Mouse (Mus musculus) liver, postnatal 0 days (tissue): Measurements from ENCODE around the gene Sfrp2. TPM values are rescaled to one million over a fixed set of nuclear protein-coding genes. Genes with fewer than 3 reads are reported as not detected.
A peak's percentile ranks its signal among the peaks of the same experiment; 100 is the strongest.

Experiments
- ATAC-seq: fragments of 200-750 bp; cut with Nextera tagmentation; 2 replicates; pipeline ENCODE4 v1.8.0; 2017; ENCODE audit warnings: mild to moderate bottlenecking, moderate library complexity
- DNase-seq: peaks from one replicate; pipeline ENCODE4 v3.0.0-alpha.2; 2016
- H3K27ac ChIP-seq: fragments of 300-500 bp; sonication (generic); 2 replicates; pipeline ENCODE4 v1.5.1; 2014; ENCODE audit warnings: antibody characterized with exemption, moderate library complexity, mild to moderate bottlenecking, low read depth
- H3K27me3 ChIP-seq: fragments of 300-500 bp; sonication (generic); 2 replicates; pipeline ENCODE4 v1.6.1; 2014; ENCODE audit warnings: low read length, control low read depth, mixed read lengths; ENCODE audit not compliant: insufficient read depth
- H3K36me3 ChIP-seq: fragments of 300-500 bp; sonication (generic); replicated peaks from 2 replicates; pipeline ENCODE4 v1.6.1; 2014; ENCODE audit warnings: mild to moderate bottlenecking, control low read depth, low read length, moderate library complexity, mixed read lengths; ENCODE audit not compliant: insufficient read depth
- H3K4me1 ChIP-seq: fragments of 300-500 bp; sonication (generic); 2 replicates; pipeline ENCODE4 v1.6.1; 2014; ENCODE audit warnings: antibody characterized with exemption, mild to moderate bottlenecking, control low read depth; ENCODE audit not compliant: insufficient read depth
- H3K4me2 ChIP-seq: fragments of 300-500 bp; sonication (generic); 2 replicates; pipeline ENCODE4 v1.6.1; 2014; ENCODE audit warnings: low read depth, mild to moderate bottlenecking, low read length, moderate library complexity, mixed read lengths
- H3K4me3 ChIP-seq: fragments of 300-500 bp; sonication (generic); 2 replicates; pipeline ENCODE4 v1.5.1; 2014; ENCODE audit warnings: low read depth, low read length
- H3K9ac ChIP-seq: fragments of 300-500 bp; sonication (generic); replicated peaks from 2 replicates; pipeline ENCODE4 v1.6.1; 2014; ENCODE audit warnings: mild to moderate bottlenecking, moderate library complexity
- H3K9me3 ChIP-seq: fragments of 300-500 bp; sonication (generic); 2 replicates; pipeline ENCODE4 v1.6.1; 2016; ENCODE audit warnings: mild to moderate bottlenecking, control low read depth, low read length, mixed read lengths
- CTCF ChIP-seq: sonication (generic); IDR thresholded peaks from 2 replicates; pipeline ENCODE4 v1.5.1; 2016; ENCODE audit warnings: antibody characterized with exemption, low read depth
- EP300 ChIP-seq: IDR thresholded peaks from 2 replicates; pipeline ENCODE4 v1.6.1; 2016; ENCODE audit warnings: antibody characterized with exemption, low read depth, mild to moderate bottlenecking
- WGBS: fragments of 180-500 bp; shearing (Covaris S2); extraction: QIAGEN DNeasy Blood & Tissue Kit; methylation state at CpG from one replicate; pipeline ENCODE4 v1.1.7; 2014; ENCODE audit not compliant: insufficient replicate concordance; 5-methylcytosine and 5-hydroxymethylcytosine counted together
- polyA plus RNA-seq: library from polyadenylated mRNA; unstranded; fragments of >200 nt; fragmentation: Nextera tagmentation; extraction: Ambion mirVana; gene quantifications from 2 replicates; pipeline ENCODE4 v1.2.1, GENCODE M21; 2015

Sfrp2 gene
- polyA plus RNA-seq, 1 experiment from 2014 or later = 1.0 TPM

DNA sequence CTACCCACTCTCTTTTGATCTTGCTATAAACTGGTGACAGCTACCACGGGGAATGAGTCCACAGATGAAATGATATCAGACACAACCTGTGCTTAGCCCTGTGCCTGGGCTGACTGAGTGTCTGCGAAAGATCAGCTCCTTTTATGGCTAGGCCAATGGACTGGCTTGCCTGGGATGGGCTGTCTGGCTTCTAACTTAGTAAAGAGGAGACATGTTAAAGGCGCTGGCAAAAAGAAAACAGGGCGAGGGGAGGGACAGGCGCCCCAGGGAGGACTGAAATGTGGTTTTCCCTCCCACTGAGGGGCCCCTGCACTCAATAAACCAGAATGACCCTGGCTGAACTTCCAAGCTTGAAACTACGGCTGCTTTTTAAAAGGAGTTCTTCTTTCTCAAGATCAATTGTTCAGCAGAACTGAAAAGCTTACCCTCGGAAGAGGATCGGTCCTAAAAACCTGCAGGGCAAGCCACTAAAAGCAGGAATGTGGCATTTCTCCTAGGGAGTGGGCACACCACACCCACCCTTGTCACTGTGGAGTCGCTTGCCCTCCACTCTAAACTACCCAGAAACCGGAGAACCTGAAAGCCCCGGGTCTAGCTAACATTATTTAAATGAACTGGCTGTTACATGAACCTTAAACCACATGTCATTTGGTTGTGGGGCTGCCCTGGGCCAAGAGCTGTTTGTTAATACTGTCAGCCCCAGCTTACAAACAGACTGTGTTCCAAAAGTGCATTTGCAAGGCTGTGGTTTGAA, 17.8 kb downstream of the Sfrp2 start:
- no peak overlapping the region for H3K9ac ChIP-seq
- no peak for ATAC-seq
- DNase-seq = no peak
- H3K4me3 ChIP-seq = no peak overlapping the region
- H3K27ac ChIP-seq = no peak overlapping the region
- no peak overlapping the region for H3K4me2 ChIP-seq
- TF ChIP-seq EP300 (no peak), CTCF (no peak)
- H3K9me3 ChIP-seq = no peaks in the 10 kb centered on the region
- H3K27me3 ChIP-seq = peaks cover 7% of the 10 kb centered on the region
- no peaks in the 10 kb centered on the region for H3K4me1 ChIP-seq
- WGBS = 37% methylated on average over 11 of the region's 11 CpGs
- no peaks in the 10 kb centered on the region for H3K36me3 ChIP-seq

DNA sequence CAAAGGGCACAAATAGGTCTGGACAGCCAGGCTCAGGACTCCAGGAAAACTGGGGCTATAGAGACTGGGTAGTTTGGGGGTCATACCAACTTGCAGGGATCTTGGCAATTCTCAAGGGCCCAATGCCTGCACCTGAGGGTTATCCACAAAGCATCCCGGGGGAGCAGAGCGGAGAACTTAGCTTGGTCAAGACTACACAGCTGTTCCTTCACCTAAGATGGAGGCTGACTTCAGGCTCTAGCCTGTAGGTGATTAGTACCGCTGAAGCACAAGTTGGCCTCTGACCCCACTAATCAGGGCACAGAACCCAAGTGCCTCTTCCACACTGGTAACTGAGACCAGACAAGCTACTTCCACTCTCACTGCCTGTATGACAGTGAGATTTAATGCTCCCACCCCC, 18.6 kb downstream of the Sfrp2 start:
- 79% methylated on average over 3 of the region's 3 CpGs for WGBS
- Histone ChIP-seq H3K9ac (no peak overlapping the region), H3K27ac (no peak overlapping the region), H3K4me1 (peaks cover 4% of the 10 kb centered on the region; the same call in 1 of the 2 replicates), H3K36me3 (no peaks in the 10 kb centered on the region), H3K9me3 (no peaks in the 10 kb centered on the region), H3K4me2 (no peak overlapping the region), H3K4me3 (no peak overlapping the region), H3K27me3 (peaks cover 15% of the 10 kb centered on the region)
- DNase-seq (no peak), ATAC-seq (no peak)
- no peak for TF ChIP-seq CTCF
- TF ChIP-seq EP300 = no peak

DNA sequence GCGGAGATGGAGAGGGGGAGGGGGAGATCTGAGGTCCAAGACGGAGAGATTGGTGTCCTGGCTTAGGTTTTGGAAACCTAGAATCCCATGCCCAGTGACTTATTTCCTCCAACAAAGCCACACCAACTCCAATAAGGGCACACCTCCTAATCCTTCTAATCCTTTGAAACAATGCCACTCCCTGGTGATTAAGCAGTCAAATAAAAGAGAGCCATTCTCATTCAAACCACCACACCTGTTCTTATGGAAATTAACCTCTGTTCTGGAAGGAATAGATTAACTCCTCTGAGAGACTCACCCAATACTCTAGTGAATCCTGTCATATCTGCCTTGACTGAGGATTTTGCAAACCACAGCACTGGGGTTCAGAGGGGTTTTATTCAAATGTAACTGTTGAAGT, 21.0 kb downstream of the Sfrp2 start:
- no peak for TF ChIP-seq EP300
- no peak for TF ChIP-seq CTCF
- DNase-seq = no peak
- Histone ChIP-seq H3K9ac (no peak overlapping the region), H3K36me3 (no peaks in the 10 kb centered on the region), H3K27ac (no peak overlapping the region), H3K4me2 (no peak overlapping the region), H3K9me3 (no peaks in the 10 kb centered on the region), H3K27me3 (peaks cover 21% of the 10 kb centered on the region), H3K4me1 (peaks cover 5% of the 10 kb centered on the region; the same call in 1 of the 2 replicates), H3K4me3 (no peak overlapping the region)
- WGBS = 72% methylated on average over 2 of the region's 2 CpGs
- no peak for ATAC-seq

DNA sequence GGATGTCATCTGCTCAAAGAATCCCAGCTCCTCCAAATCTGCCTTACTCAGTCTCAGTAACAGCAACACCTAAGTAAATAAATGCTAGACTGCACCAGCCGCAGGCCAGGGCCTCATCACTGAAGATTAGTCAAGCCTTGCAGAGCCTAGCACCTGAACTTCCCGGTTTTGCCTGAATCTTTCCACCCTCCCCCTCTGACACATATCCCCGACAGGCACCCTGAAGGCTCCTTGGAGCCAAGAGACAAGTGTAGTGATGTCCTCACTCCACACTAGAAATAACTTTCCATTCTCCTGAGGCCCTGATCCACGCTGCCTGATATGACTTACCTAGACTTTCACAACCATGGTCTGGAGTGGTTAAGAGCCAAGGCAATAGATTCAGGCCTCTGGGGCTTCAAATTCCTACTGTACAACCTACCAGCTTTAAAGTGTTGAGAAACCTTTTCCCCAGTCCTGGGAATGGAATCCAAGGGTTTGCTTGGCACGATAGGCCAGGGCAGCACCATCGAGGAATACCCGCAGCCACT, 21.7 kb downstream of the Sfrp2 start:
- Histone ChIP-seq H3K4me1 (peaks cover 5% of the 10 kb centered on the region; the same call in 1 of the 2 replicates), H3K27me3 (peaks cover 21% of the 10 kb centered on the region), H3K9me3 (no peaks in the 10 kb centered on the region), H3K36me3 (no peaks in the 10 kb centered on the region), H3K27ac (no peak overlapping the region), H3K4me2 (no peak overlapping the region), H3K9ac (no peak overlapping the region), H3K4me3 (no peak overlapping the region)
- no peak for ATAC-seq
- 78% methylated on average over 7 of the region's 7 CpGs for WGBS
- no peak for DNase-seq
- TF ChIP-seq EP300 (no peak), CTCF (no peak)

DNA sequence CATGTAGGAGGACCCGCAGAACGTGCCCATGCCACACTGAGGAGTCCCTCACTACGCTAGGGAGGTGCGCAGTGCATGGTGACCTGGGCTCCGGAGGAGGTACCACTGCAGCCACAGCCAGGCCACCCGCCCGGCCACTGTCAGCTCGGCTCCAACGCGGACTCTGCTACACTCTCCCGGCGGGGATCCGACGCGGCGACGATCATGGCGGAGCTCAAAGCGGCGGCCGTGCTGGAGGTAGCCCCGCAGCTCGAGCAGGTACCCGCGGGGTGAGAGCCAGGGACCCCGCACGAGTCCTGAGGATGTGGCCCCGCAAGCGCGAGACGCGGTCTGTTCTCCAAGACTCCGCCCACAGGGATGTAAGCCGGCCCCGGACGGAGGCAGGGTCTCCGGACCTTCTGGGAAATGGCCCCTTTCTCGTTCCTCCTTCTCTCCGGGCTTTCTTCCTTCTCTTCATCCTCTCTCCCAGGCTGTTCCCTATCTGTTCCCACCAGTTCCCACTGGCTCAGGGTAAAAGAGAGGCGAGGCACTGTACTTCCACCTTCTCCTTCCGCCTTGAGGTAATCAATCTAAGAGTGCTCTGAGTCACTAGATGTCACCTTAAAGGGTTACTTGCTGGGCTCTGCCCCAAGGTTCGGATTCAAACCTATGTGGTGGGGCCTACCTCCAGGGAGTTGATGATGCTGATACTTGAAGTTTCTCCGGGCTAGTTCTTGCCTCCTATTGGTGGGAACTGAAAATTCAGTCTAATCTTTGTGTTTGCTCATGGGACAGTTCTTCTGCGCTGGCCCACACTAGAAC, 23.7 kb downstream of the Sfrp2 start:
- 3% methylated on average over 43 of the region's 44 CpGs for WGBS
- TF ChIP-seq CTCF (no peak), EP300 (no peak)
- H3K27me3 ChIP-seq = peaks cover 21% of the 10 kb centered on the region
- H3K4me3 ChIP-seq = peak overlapping the region; percentile 56
- H3K4me1 ChIP-seq = peaks cover 5% of the 10 kb centered on the region; the same call in 1 of the 2 replicates
- DNase-seq (no peak), ATAC-seq (no peak)
- 0 out of 2 replicates have a peak overlapping the region, but pooled peaks have one; percentile 7 for H3K9ac ChIP-seq
- peak overlapping the region; percentile 85 for H3K4me2 ChIP-seq
- no peak overlapping the region for H3K27ac ChIP-seq
- H3K9me3 ChIP-seq = no peaks in the 10 kb centered on the region
- no peaks in the 10 kb centered on the region for H3K36me3 ChIP-seq

DNA sequence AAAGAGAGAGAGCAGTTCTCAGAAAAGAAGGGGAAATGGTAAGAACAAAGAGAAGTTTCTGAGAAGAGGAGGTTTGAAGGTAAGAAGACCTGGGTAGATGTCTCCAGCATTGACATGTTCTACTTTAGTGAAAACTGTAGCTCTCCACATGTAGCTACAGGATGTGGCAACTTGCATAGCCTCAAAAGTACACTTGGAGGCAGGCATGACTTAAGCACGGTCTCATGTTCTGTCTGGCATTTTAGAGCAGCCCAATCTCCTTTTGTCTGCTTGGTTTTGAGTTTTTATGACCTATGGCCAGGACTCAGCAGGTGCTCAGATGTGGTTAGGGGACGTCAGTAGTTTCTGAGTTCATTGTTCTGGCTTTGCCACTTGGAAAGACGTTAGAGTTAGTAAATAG, 25.3 kb downstream of the Sfrp2 start:
- 64% methylated on average over 3 of the region's 3 CpGs for WGBS
- H3K4me1 ChIP-seq = peaks cover 5% of the 10 kb centered on the region; the same call in 1 of the 2 replicates
- no peak overlapping the region for H3K4me2 ChIP-seq
- no peak for TF ChIP-seq EP300
- TF ChIP-seq CTCF = no peak
- ATAC-seq = no peak
- no peak overlapping the region for H3K27ac ChIP-seq
- DNase-seq = no peak
- H3K4me3 ChIP-seq = no peak overlapping the region
- H3K36me3 ChIP-seq = no peaks in the 10 kb centered on the region
- peaks cover 21% of the 10 kb centered on the region for H3K27me3 ChIP-seq
- no peak overlapping the region for H3K9ac ChIP-seq
- H3K9me3 ChIP-seq = no peaks in the 10 kb centered on the region
